Comparison of ENCODE assay signal across 23 mouse cellular contexts in genomic region chr3:50224390-50225114, GRCm38 (mm10).
"Had no signal": no experiment of that assay in that cellular context is flagged by ENCODE, and none has a peak within 500 bp of the region (broad histone marks: within the 10 kb centered on the region; RNA-seq: fewer than 3 reads in every experiment).

No protein-coding gene starts in this region.

- ATAC-seq: intestine, postnatal 0 days; liver, embryonic 12.5 days; lung, postnatal 0 days; midbrain, embryonic 13.5 days; midbrain, embryonic 16.5 days had no signal

- H3K27ac ChIP-seq: layer of hippocampus, adult 2 months; limb, embryonic 10.5 days; limb, embryonic 13.5 days; liver, embryonic 12.5 days; liver, embryonic 15.5 days; macrophage; midbrain, embryonic 10.5 days; midbrain, embryonic 13.5 days; neural tube, embryonic 13.5 days; stomach, embryonic 15.5 days had no signal

- DNase-seq: kidney, postnatal 25 days; layer of hippocampus, adult 9-11 months; liver; lung, adult 2 months; retina, postnatal 1 day; right cerebral cortex, postnatal 25 days; spleen, adult 18-20 months; thymus, adult 18-20 months; thymus, postnatal 36 days had no signal

- H3K4me1 ChIP-seq: limb, embryonic 10.5 days; limb, embryonic 13.5 days; liver, embryonic 12.5 days; liver, embryonic 15.5 days; midbrain, embryonic 10.5 days; midbrain, embryonic 13.5 days; neural tube, embryonic 13.5 days; stomach, embryonic 15.5 days had no signal

- H3K9ac ChIP-seq: limb, embryonic 13.5 days; liver, embryonic 12.5 days; liver, embryonic 15.5 days; midbrain, embryonic 13.5 days; neural tube, embryonic 13.5 days; stomach, embryonic 15.5 days had no signal

- H3K4me2 ChIP-seq: limb, embryonic 13.5 days; liver, embryonic 12.5 days; liver, embryonic 15.5 days; midbrain, embryonic 13.5 days; neural tube, embryonic 13.5 days; stomach, embryonic 15.5 days had no signal

- H3K9me3 ChIP-seq: limb, embryonic 10.5 days; limb, embryonic 13.5 days; liver, embryonic 12.5 days; liver, embryonic 15.5 days; midbrain, embryonic 10.5 days; midbrain, embryonic 13.5 days; neural tube, embryonic 13.5 days; stomach, embryonic 15.5 days had no signal

- H3K27me3 ChIP-seq: limb, embryonic 13.5 days; liver, embryonic 12.5 days; liver, embryonic 15.5 days; midbrain, embryonic 13.5 days; neural tube, embryonic 13.5 days; stomach, embryonic 15.5 days had no signal

- H3K4me3 ChIP-seq: layer of hippocampus, adult 2 months; limb, embryonic 10.5 days; limb, embryonic 13.5 days; liver, embryonic 12.5 days; liver, embryonic 15.5 days; midbrain, embryonic 10.5 days; midbrain, embryonic 13.5 days; myocyte; neural tube, embryonic 13.5 days; stomach, embryonic 15.5 days had no signal

- H3K36me3 ChIP-seq: limb, embryonic 10.5 days; limb, embryonic 13.5 days; liver, embryonic 12.5 days; liver, embryonic 15.5 days; midbrain, embryonic 10.5 days; midbrain, embryonic 13.5 days; neural tube, embryonic 13.5 days; stomach, embryonic 15.5 days had no signal
